Mouse (Mus musculus) common myeloid progenitor, adult 5-6 weeks (primary cell): Measurements from ENCODE around the gene Rtn2. TPM values are rescaled to one million over a fixed set of nuclear protein-coding genes. Genes with fewer than 3 reads are reported as not detected.

Experiments used
- ATAC-seq: replicated peaks from 2 replicates; pipeline ENCODE4 v1.8.0; 2016; ENCODE audit warnings: low read depth, mild to moderate bottlenecking, moderate TSS enrichment, inconsistent platforms; ENCODE audit not compliant: poor library complexity, severe bottlenecking
- total RNA-seq: library from RNA; stranded (forward); fragments of 200-1000, 187-1606 nt; gene quantifications from 2 replicates; pipeline ENCODE4 v1.2.3, GENCODE M21; 2017

The Rtn2 gene
- total RNA-seq, 1 experiment from 2014 or later = 0.14 TPM

DNA sequence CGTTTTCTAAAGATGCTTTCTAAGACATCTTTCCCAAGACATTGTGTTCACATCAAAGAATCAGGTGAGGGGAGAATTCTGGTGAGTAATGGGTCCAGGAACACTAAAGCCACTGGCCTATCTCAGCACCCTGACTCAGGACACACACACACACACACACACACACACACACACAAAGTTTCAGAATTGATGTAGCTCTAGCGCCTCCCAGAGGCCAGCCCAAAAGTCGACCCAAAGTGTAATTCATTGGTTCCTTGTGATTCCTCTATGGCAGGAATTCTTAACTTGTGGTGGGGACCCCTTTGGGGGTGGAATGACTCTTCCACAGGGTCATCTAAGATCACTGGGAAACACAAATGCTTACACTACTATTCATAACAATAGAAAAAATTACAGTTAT, 16.8 kb downstream of the Rtn2 start:
- no peak for ATAC-seq

DNA sequence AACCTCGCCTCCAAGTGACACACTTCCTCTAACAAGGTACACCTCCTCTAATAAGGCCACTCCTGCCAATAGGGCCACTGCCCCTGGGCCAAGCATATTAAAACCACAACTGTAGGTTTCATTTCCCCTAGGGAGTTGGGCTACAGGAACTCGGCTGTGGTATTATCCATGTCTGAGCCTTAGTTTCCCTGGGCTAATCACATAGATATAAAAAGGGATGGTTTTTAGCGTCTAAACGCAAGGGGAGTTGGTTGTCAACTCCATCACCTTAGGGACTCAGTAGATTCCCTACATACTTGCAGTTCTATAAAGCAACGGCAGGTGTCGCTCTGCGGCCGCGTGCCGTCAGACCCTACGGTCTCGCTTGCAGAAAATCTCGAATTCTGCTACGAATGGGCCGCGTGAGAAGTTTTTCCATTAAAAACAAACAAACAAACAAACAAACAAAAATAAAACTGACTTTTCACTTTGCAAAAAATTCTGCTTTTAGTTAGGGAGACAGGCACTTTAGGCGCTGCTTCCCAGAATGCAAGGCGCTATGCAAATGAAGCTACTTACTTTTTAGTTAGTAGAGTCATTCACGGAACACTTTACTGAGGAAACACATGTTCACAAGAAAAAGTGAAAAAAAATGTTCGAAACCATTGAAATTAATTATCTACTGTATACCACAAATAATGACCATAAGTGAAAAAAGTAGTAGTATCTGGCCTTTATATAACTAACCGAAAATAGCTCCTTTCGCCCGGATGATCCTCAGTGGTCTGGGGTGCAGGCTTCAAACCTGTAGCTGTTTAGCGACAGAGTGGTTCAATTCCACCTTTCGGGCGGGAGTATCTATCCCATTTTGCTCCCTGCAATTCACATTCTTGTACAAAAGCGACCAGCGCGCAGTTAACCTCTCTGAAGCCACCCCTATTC, 18.3 kb downstream of the Rtn2 start:
- peak; percentile 39 for ATAC-seq

DNA sequence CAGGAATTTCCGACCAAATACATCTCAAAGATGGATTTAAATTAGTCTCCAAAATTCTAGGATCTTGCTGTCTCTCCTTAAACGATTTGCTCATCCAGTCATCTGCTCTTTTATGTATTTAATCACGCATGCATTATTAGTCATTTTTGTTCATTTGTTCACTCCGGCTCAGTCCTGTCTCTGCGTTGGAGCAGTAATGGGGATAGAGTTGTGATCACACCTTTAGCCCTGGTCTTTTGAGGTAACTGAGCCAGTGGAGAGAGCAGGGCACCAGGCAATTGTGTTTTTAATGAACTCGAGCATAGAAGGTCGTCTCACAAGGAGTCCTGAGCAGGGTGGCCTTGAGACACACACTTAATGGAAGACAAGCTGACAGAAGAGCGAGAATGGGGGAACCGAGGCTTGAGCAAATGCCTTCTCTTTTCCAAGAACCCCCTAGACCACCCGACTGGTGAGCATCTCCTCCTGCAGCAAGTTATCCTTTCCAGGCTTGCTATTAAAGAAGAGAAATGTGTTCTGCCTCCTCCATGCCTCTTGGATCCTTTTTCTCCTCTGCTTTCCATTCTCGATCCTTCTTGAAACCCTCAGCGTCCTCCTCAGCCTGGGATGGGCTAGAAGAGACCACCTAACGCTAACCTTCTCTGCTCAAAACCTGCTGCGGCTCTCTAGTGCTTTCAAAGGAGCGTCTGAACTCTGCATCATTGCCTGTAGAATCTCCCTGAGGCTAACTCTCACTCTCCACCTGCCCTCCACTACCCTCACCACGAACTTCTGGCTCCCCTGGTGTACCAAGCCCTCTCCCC, 19.2 kb downstream of the Rtn2 start:
- peak; percentile 3; the same call in 1 of the 2 replicates for ATAC-seq

DNA sequence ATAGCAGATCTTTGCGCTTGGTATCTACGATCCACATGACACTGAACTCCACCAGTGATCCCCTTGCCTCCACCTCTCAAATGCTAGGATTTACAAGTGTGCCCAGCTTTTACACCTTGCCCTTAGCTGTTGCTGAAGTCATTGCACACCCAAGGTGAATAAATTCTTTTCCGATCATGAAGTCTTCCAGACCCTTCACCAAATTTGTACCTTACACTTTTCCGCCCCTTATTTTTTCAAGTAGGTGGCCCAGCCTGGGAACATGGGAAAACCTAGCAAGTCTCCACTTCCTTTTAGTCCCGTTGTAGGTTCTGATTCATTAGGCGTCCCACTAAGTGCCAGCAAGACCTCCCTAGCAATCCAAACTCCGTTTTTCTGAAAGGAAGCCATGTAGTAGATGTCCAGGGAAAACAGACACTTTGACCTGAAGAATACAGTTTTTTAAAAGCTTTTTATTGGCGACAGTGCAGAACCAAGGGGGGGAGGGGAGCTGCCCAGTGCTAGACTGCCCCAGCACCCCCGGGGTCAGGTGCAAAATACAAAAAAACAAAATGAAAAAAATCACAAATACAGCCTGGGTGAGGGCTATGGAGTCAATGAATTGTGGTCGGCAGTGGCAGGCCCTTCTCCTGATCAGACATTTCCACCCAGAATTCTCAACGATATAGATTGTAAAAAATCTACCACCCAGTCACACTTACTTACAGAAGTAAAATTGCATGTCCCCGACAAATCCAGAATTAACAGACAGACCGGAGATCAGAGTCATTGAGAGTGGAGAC, 20.0 kb downstream of the Rtn2 start:
- ATAC-seq = no peak

DNA sequence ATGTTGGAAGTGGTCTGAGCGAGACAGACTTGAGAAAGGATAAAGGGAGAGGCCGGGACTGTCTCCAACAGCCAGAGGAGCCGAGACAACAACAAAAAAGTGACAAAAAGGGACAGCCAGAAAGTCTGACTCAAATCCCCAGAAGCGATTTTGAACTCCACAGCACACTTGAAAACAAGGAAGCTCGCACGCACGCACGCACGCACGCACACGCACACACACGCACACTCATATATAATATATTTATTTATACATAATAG, 20.6 kb downstream of the Rtn2 start:
- no peak for ATAC-seq

DNA sequence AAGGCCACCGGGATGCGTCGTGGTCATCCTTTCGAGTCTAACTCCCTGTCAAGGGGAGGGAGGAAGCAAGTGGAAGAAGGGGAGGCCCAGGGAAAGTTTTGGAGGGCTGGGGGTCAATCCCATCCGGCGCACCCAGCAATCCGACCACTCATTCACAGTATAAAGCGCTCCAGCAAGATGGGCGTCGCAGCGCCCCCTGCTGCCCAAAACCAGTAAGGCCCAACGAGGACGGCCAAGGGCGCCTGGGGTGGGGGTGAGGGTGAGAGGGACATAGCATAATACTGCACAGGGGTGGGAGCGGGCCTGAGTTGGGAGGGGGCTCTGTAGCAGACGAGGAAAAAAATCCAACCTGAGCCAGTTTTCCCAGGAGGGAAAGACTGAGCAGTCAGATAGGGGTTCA, 21.3 kb downstream of the Rtn2 start:
- ATAC-seq = no peak

DNA sequence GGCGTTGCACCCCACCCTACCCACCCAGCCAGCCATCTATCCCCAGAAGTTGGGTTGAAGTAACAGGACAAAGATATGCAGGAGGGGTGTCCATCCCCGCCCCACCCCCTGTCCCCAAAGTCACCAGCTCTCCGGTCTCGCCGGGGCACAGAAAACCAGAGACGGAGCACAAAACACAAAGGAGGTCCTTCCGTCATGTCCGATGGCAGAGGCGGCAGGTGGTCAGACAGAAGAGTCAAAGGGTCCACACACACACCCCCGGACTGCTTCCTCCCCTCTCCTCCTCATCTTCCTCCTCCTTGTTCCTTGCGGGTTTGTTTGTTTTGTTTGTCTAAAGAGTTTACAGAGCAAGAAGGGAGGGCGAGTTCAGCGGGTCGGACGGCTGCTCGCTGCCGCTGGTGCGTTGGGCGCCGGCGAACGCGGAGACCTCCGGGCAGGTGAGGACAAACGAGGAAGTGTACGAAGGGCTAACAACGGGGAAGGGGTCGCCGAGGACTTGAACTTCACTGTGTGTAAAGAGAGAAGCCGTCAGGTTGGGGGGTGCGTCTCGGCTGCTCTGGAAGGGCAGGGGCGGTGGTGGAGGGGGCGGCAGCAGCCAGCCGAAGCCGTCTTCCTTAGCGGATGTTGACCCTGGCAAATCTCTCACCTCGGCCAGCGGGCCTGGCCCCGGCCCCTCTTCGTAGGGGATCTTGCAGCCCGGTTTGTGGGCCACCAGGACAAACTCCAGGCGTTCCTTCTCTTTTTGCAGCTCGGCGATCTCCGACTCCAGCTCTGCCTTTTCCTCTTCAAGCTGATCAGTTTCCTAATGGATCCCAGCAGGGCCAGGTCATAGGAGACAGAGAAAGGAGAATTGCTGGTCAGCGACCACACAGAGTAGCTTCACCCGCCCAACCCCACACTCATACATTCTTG, 22.3 kb downstream of the Rtn2 start:
- no peak for ATAC-seq

DNA sequence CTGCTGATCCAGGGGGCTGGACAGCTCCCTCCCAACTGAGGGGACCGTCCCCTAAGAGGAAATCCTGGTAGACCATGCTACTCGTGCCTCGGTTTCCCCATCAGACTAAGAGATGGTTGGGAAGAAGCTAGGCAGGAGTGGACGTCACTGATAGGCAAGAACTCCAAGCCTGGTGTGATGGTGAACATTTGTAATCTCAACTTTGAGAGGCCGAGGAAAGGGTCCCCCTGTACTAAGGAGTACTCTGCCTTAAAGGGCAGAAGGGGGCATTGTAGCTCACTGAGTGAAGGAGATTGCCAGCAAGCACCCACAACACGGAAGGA, 22.9 kb downstream of the Rtn2 start:
- no peak for ATAC-seq

DNA sequence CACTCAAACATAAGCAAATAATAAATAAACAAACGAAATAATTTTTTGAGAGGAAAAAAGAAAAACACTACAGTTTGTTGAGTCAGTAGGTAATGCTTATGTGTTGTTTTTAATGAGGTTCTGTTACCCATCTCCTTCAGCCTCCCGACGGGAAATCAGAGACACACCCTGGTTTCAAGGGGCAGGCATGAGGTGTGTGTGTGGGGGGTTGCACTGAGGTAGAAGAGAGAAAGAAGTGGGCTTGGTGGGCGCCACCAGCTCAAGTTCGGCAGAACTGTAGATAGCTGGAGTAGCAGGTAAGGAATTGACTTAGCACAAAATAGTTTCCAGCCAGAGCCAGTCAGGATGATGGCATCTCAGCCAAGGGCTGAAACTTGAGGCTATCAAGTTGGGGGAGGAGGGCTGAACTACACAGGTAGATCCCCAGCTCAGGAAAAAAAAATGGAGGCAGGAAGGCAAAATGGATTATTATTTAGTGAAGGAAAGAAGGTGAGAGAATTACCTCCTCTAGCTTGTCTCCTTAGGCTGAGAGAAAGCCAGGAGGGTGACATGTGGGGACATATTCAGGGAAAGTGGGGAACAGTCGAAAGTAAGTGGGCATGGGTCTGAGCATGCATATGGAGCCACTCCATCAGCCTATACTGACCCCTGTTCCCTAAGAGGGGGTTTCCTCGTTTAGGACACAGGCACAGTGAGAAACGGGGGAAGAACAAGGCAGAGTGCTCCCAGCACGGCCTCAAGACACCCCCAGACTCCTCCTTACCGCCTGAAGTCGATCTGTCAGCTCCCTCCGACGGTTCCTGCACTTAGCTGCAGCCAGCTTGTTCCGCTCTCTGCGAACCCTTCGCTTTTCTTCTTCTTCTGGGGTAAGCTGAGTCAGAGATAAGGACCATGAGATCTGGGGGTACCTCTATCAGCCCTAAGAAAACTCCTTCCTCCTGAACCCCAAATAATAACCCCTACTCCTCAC, 23.7 kb downstream of the Rtn2 start:
- no peak for ATAC-seq

DNA sequence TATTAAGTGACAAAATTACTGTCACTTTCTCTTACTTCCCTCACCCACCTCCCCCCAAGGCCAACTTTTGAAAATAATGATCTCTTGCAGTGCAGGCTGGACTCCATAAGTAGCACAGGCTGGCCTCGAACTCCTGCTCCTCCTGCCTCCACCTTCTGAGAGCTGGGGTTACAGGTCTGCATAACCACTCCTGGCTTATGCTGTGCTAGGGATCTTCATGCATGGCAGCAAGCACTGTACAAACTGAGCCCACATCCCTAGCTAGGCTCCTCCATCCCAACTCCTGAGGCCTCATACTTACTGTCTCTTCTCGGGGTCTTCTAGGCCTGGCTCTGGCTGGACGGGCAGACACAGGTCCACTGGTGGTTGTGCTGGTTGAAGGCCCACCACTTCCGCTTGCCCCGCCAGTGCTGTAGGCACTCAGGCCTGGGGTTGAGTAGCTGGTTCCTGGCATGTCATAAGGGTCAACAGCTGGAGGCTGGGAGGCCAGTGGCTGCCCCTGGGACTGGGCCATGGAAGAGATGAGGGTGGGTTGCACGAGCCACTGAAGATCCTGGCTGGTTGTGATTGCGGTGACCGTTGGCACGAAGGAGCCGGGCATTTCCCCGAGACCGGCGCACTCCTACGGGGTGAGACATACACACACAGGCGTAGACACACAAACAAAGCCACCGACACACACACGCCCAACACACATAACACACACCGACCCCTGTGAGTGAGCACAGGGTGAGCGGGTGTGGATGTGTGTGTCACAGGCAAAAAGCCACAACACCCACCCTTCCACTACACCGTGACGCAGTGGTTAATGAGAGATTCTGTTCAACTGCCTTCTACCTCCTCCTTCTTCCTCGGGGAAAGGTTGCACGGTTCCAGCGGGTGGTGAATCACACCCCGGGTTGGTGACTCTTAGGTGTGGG, 24.7 kb downstream of the Rtn2 start:
- ATAC-seq = no peak

DNA sequence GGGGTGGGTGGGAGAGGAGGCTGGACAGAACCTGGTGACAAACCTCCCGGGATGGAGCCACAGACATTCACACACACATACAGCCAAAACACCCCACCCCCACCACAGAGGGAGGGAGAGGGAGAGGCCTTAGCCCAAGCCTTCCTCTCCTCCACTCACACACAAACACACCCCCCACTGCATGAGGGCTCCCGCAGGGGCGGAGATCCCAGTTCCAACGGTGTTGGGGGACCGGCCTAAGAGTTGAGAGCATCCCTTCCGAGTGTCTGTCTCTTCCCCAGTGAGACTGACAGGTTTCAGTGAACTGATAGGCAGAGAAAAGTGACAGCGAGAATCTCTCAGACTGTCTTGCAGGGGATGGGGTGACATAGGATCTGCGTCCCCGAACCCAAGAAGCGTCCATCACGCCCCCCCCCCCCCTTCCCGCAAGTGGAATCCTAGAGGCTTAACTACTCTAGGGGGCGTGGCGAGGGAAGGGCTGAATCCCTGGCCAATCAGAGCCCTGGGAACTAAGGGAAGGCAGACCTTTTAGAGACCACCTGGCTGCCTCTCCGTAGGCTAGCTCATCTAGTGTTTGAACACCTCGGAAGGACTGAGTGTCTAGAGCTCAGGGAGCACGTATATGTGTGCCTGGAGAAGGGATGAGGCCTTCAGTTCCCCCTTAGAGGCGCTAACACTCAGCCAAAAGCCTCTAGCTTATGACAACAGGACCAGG, 25.5 kb downstream of the Rtn2 start:
- peak; percentile 16 for ATAC-seq

DNA sequence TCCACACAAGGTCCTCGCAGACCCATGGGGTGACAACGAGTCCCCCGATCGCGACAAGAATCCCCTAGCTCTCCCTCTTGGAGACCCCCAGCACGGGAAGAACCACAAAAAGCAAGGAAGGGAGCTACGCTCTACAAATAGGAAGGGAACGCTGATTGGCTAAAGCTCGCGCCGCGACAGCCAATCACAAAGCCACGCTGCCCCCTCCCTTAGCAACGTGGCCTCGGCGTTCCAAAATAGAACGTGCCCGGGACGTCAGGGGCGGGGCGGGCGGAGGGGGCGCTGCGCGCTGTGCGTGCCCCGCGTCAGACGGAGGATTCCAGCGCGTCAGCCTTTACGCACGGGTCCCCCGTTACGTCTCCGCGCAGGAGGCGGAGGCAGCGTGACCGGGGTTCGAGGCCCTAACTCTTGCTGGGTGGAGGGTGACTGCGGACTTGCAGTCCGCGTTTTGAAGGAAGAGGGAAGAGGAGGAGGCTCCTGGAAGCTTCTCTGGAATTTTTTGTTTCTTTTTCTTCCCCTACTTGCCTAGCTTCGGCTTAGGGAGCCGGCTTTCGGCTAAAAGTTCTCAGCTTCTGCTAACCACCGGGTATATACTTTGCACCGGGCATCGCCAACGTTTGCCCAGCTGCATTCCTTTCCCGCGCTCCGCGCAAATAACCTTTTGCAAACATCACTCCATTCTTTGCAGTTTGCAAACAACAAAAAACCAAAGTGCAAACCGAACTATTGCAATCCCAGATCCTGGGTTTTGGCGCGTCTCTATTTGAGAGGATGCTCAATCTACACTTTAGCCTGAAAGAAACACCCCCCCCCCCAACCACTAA, 26.2 kb downstream of the Rtn2 start:
- peak; percentile 40 for ATAC-seq

DNA sequence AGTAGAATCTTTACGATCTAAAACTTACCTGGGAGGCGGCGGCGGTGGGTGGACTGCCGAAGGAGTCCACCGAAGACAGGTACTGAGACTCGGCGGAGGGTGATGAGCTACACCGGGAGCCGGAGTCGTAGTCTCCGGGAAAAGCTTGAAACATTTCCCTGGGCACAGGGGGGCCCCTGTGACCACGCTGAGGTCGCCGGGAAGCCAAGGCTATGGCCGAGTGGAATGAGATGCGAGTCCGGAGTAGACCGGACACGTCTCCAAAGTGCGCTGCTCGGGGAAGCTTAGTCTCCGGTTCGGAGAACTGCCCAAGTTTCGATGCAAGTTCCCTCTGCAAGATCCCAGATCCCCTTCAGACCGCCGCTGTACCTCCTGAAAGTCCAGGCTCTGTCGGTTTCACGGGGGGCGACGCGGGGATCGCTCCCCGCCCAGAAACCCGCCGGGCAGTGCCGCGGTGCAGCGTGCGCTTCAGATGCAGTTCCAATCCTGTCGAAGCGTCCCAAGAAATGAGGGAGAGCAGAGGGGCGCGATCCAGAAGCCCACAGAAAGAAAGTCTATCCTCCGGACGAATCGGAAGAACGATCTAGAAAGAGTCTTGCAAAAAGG, 27.0 kb downstream of the Rtn2 start:
- no peak for ATAC-seq

DNA sequence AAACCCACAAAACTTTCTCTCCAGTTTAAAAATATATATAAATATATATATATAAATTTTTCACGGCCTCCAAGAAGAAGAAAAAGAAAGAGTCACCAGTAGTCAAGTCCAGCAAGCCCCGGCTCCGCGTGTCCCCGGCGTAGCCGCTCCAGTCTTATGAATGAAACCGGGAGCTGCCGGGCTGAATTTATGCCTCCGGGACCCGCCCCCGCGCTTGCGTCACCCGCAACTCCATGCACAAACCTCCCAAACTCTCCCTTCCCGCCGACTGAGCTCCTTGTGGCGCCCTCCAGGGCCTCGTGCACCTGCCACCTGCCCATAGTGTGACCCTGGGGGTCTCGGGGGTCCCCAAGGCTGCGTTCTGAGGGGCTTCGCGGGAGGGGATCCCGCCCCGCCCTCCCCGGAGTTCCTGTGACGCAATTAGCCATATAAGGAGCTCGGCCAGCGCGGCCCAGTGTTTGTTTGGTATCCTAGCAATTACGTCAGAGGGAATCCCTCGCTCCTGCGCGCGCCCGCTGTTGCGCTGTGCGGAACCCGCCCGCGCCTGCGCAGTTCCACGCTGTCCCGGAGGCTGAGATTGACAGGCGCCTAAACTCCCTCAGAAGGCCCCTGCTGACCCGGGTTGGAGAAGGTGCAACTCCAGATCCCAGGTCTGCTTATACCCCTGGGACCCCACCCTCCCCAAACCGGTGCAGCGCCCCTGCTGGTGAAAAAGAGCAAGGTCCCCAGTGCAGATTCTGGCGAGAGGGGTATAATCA, 27.6 kb downstream of the Rtn2 start, which contains the start of gene Fosb:
Fosb (minus strand) TSS at position 168 of the 758 bp plus-strand sequence.
- ATAC-seq = peak; percentile 40

DNA sequence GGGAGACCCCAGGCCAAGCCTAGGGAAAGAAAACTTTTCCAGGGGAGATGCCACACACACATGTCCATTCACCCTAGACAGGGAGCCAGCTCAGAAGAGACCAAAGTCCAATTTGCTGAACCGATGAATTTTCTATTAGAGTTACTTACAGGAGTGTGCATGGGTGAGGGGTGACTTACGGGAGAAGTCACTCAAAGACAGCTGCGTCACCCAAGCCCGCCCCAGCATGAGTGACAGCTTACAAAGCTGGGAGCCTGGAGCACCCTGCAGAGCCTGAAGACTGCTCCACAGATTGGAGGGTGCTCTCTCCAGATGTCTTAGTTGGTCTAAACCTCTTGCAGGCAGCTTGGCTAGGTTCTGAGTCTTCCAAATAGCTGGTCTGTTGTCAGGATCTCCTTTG, 29.6 kb downstream of the Rtn2 start:
- ATAC-seq = no peak
